Mouse (Mus musculus) liver, adult 2 months (tissue): ENCODE results near the gene Nol10. TPM values are rescaled to one million over a fixed set of nuclear protein-coding genes. Genes with fewer than 3 reads are reported as not detected.
"Not testable (repeated sequence)": the region's sequence is repeated elsewhere in the genome, so short reads cannot be mapped to it uniquely, and the experiment has no call there.

Experiments
- DNase-seq: peaks from one replicate; pipeline ENCODE4 v3.0.0-alpha.2; 2011; ENCODE audit warnings: low read depth, low spot score; ENCODE audit errors: extremely low read depth
- H3K27ac ChIP-seq: fragments of 200-500 bp; replicated peaks from 2 replicates; pipeline ENCODE4 v1.5.1; 2012; ENCODE audit warnings: low read depth, mild to moderate bottlenecking, control low read depth, inconsistent platforms, low read length; ENCODE audit not compliant: insufficient read depth
- H3K27me3 ChIP-seq: fragments of 200-500 bp; 2 replicates; pipeline ENCODE4 v1.6.1; 2012; ENCODE audit warnings: mild to moderate bottlenecking, moderate library complexity, low read length, inconsistent platforms; ENCODE audit not compliant: control insufficient read depth, insufficient read depth
- H3K36me3 ChIP-seq: fragments of 200-500 bp; 2 replicates; pipeline ENCODE4 v1.6.1; 2012; ENCODE audit warnings: low read length, inconsistent platforms; ENCODE audit not compliant: control insufficient read depth, insufficient read depth
- H3K4me1 ChIP-seq: fragments of 200-500 bp; 2 replicates; pipeline ENCODE4 v1.6.1; 2011; ENCODE audit warnings: low read length; ENCODE audit not compliant: control insufficient read depth, insufficient read depth
- H3K4me3 ChIP-seq: fragments of 200-500 bp; 2 replicates; pipeline ENCODE4 v1.5.1; 2011; ENCODE audit warnings: low read depth, mild to moderate bottlenecking, control low read depth, low read length, moderate library complexity; ENCODE audit not compliant: insufficient read depth
- H3K79me2 ChIP-seq: fragments of 200-500 bp; 2 replicates; pipeline ENCODE4 v1.6.1; 2012; ENCODE audit warnings: inconsistent platforms, mild to moderate bottlenecking, low read length, moderate library complexity; ENCODE audit not compliant: control insufficient read depth, insufficient read depth
- H3K9ac ChIP-seq: fragments of 200-500 bp; 2 replicates; pipeline ENCODE4 v1.6.1; 2012; ENCODE audit warnings: low read depth, mild to moderate bottlenecking, control low read depth, inconsistent platforms, low read length
- CTCF ChIP-seq: fragments of 200-500 bp; IDR thresholded peaks from 2 replicates; pipeline ENCODE4 v1.5.1; 2011; ENCODE audit warnings: low read depth, low read length, control low read depth
- POLR2A ChIP-seq: fragments of 200-500 bp; IDR thresholded peaks from 2 replicates; pipeline ENCODE4 v1.6.1; 2011; ENCODE audit warnings: low read length, control low read depth; ENCODE audit not compliant: insufficient read depth; ENCODE audit errors: extremely low read depth
- WGBS: fragments of 180-500 bp; shearing (Covaris S2); methylation state at CpG from one replicate; pipeline ENCODE4 v1.1.7; 2018; 5-methylcytosine and 5-hydroxymethylcytosine counted together
- polyA plus RNA-seq: library from polyadenylated mRNA; depleted of rRNA; stranded (reverse); fragments of >200 nt; gene quantifications from 2 replicates; pipeline ENCODE4 v1.2.3, GENCODE M21; 2012
- total RNA-seq: library from RNA; depleted of rRNA; stranded (reverse); fragments of >200 nt; gene quantifications from 2 replicates; pipeline ENCODE4 v1.2.3, GENCODE M21; 2014

Nol10 gene
- total and polyA plus RNA-seq, 2 experiments: 1.8 to 2.3 TPM

GRCm38 (mm10) chr12:17463706-17464105 lies 115.4 kb downstream of the Nol10 start:
- Histone ChIP-seq H3K36me3 (no peaks in the 10 kb centered on the region), H3K4me1 (no peaks in the 10 kb centered on the region), H3K79me2 (no peaks in the 10 kb centered on the region), H3K4me3 (no peak overlapping the region), H3K27ac (no peak overlapping the region), H3K27me3 (no peaks in the 10 kb centered on the region), H3K9ac (no peak overlapping the region)
- 96% methylated on average over 4 of the region's 4 CpGs for WGBS
- DNase-seq: no peak
- no peak for TF ChIP-seq CTCF
- no peak for TF ChIP-seq POLR2A

GRCm38 (mm10) chr12:17464550-17464949 lies 116.3 kb downstream of the Nol10 start:
- H3K27ac ChIP-seq, H3K27me3 ChIP-seq, H3K36me3 ChIP-seq, H3K4me3 ChIP-seq, H3K4me1 ChIP-seq, H3K9ac ChIP-seq, DNase-seq, H3K79me2 ChIP-seq: not testable (repeated sequence)
- 93% methylated on average over 5 of the region's 5 CpGs for WGBS

GRCm38 (mm10) chr12:17466791-17467190 lies 118.5 kb downstream of the Nol10 start:
- WGBS: 91% methylated on average over 4 of the region's 4 CpGs
- no peaks in the 10 kb centered on the region for H3K27me3 ChIP-seq

GRCm38 (mm10) chr12:17468359-17468758 lies 120.1 kb downstream of the Nol10 start:
- Histone ChIP-seq H3K27me3 (no peaks in the 10 kb centered on the region), H3K79me2 (no peaks in the 10 kb centered on the region), H3K36me3 (no peaks in the 10 kb centered on the region), H3K4me3 (no peak overlapping the region), H3K27ac (no peak overlapping the region), H3K4me1 (peaks cover 16% of the 10 kb centered on the region), H3K9ac (no peak overlapping the region)
- whole genome bisulfite sequencing: 65% methylated on average over 3 of the region's 3 CpGs
- no peak for DNase-seq
- TF ChIP-seq POLR2A (no peak), CTCF (no peak)

More at GRCm38 (mm10) chr12:17466791-17467190, 118.5 kb downstream of the Nol10 start:
- Histone ChIP-seq H3K4me3 (no peak overlapping the region), H3K9ac (no peak overlapping the region), H3K79me2 (no peaks in the 10 kb centered on the region), H3K27ac (no peak overlapping the region), H3K4me1 (peaks cover 15% of the 10 kb centered on the region), H3K36me3 (no peaks in the 10 kb centered on the region)
- no peak for DNase-seq
- no peak for TF ChIP-seq CTCF
- TF ChIP-seq POLR2A: no peak

- TF ChIP-seq POLR2A (no peak), CTCF (no peak)
- Histone ChIP-seq H3K36me3 (no peaks in the 10 kb centered on the region), H3K79me2 (no peaks in the 10 kb centered on the region), H3K4me3 (no peak overlapping the region), H3K27ac (peak overlapping the region; percentile 94), H3K4me1 (peaks cover 21% of the 10 kb centered on the region), H3K27me3 (no peaks in the 10 kb centered on the region), H3K9ac (peak overlapping the region; percentile 24; the same call in 1 of the 2 replicates)
- DNase-seq: peak; percentile 94
- WGBS: 15% methylated on average over 7 of the region's 7 CpGs
Observed at GRCm38 (mm10) chr12:17469869-17470268, 121.6 kb downstream of the Nol10 start.

GRCm38 (mm10) chr12:17470528-17470927 lies 122.3 kb downstream of the Nol10 start:
- not testable (repeated sequence) for H3K4me3 ChIP-seq, H3K79me2 ChIP-seq, H3K36me3 ChIP-seq, H3K27me3 ChIP-seq, H3K9ac ChIP-seq
- Histone ChIP-seq H3K4me1 (peaks cover 21% of the 10 kb centered on the region), H3K27ac (peak overlapping the region; percentile 94)
- DNase-seq: peak; percentile 88
